Mouse (Mus musculus): ENCODE results near the gene 3100002H09Rik. TPM values are rescaled to one million over a fixed set of nuclear protein-coding genes. Genes with fewer than 3 reads are reported as not detected.
A peak's percentile ranks its signal among the peaks of the same experiment; 100 is the strongest.

Gene 3100002H09Rik
- polyA plus RNA-seq, 1 experiment from 2014 or later: not detected

- no peaks in the 10 kb centered on the region for H3K36me3 ChIP-seq (ENCODE audit: control insufficient read depth, insufficient read depth, low read length)
- no peak overlapping the region for H3K27ac ChIP-seq (replicated peaks; ENCODE audit: low read depth, low read length)
- H3K9ac ChIP-seq (ENCODE audit: low read length): no peak overlapping the region
- H3K4me2 ChIP-seq (ENCODE audit: low read depth, severe bottlenecking): no peak overlapping the region
- no peaks in the 10 kb centered on the region for H3K9me3 ChIP-seq (ENCODE audit: control insufficient read depth, low read length)
- H3K27me3 ChIP-seq (ENCODE audit: control insufficient read depth, insufficient read depth, low read length): peaks cover 10% of the 10 kb centered on the region
- no peak overlapping the region for H3K4me3 ChIP-seq (ENCODE audit: low read depth, low read length)
- no peaks in the 10 kb centered on the region for H3K4me1 ChIP-seq (ENCODE audit: control insufficient read depth, insufficient read depth, low read length)
- DNase-seq (ENCODE audit: low spot score) (no peak), ATAC-seq (ENCODE audit: insufficient number of reproducible peaks, low FRiP score, low TSS enrichment, low read depth) (no peak)
- WGBS: 62% methylated on average over 8 of the region's 8 CpGs
Observed at GRCm38 (mm10) chr4:124607166-124607565, 3.4 kb downstream of the 3100002H09Rik start.

GRCm38 (mm10) chr4:124606180-124606579, 4.4 kb downstream of the 3100002H09Rik start:
- Histone ChIP-seq H3K27ac (replicated peaks; ENCODE audit: low read depth, low read length) (no peak overlapping the region), H3K27me3 (ENCODE audit: control insufficient read depth, insufficient read depth, low read length) (peaks cover 10% of the 10 kb centered on the region), H3K4me1 (ENCODE audit: control insufficient read depth, insufficient read depth, low read length) (no peaks in the 10 kb centered on the region), H3K4me3 (ENCODE audit: low read depth, low read length) (no peak overlapping the region), H3K36me3 (ENCODE audit: control insufficient read depth, insufficient read depth, low read length) (no peaks in the 10 kb centered on the region), H3K9me3 (ENCODE audit: control insufficient read depth, low read length) (no peaks in the 10 kb centered on the region), H3K4me2 (ENCODE audit: low read depth, severe bottlenecking) (no peak overlapping the region), H3K9ac (ENCODE audit: low read length) (no peak overlapping the region)
- ATAC-seq (ENCODE audit: insufficient number of reproducible peaks, low FRiP score, low TSS enrichment, low read depth): 0 out of 2 replicates have a peak, but pooled peaks have one; percentile 47
- 86% methylated on average over 3 of the region's 3 CpGs for WGBS
- DNase-seq (ENCODE audit: low spot score): no peak

- Histone ChIP-seq H3K36me3 (ENCODE audit: control insufficient read depth, insufficient read depth, low read length) (no peaks in the 10 kb centered on the region), H3K4me1 (ENCODE audit: control insufficient read depth, insufficient read depth, low read length) (no peaks in the 10 kb centered on the region), H3K9me3 (ENCODE audit: control insufficient read depth, low read length) (no peaks in the 10 kb centered on the region), H3K9ac (ENCODE audit: low read length) (no peak overlapping the region), H3K4me2 (ENCODE audit: low read depth, severe bottlenecking) (no peak overlapping the region), H3K27me3 (ENCODE audit: control insufficient read depth, insufficient read depth, low read length) (peaks cover 10% of the 10 kb centered on the region), H3K4me3 (ENCODE audit: low read depth, low read length) (no peak overlapping the region), H3K27ac (replicated peaks; ENCODE audit: low read depth, low read length) (no peak overlapping the region)
- 51% methylated on average over 5 of the region's 5 CpGs for WGBS
- ATAC-seq (ENCODE audit: insufficient number of reproducible peaks, low FRiP score, low TSS enrichment, low read depth) (no peak), DNase-seq (ENCODE audit: low spot score) (no peak)
Observed at GRCm38 (mm10) chr4:124605255-124605654, 5.3 kb downstream of the 3100002H09Rik start.

GRCm38 (mm10) chr4:124603712-124604111, 6.9 kb downstream of the 3100002H09Rik start:
- H3K27ac ChIP-seq (replicated peaks; ENCODE audit: low read depth, low read length): no peak overlapping the region
- peaks cover 10% of the 10 kb centered on the region for H3K27me3 ChIP-seq (ENCODE audit: control insufficient read depth, insufficient read depth, low read length)
- H3K9me3 ChIP-seq (ENCODE audit: control insufficient read depth, low read length): no peaks in the 10 kb centered on the region
- H3K36me3 ChIP-seq (ENCODE audit: control insufficient read depth, insufficient read depth, low read length): no peaks in the 10 kb centered on the region
- ATAC-seq (ENCODE audit: insufficient number of reproducible peaks, low FRiP score, low TSS enrichment, low read depth) (no peak), DNase-seq (ENCODE audit: low spot score) (no peak)
- no peak overlapping the region for H3K4me2 ChIP-seq (ENCODE audit: low read depth, severe bottlenecking)
- no peak overlapping the region for H3K4me3 ChIP-seq (ENCODE audit: low read depth, low read length)
- 13% methylated on average over 9 of the region's 9 CpGs for WGBS
- no peak overlapping the region for H3K9ac ChIP-seq (ENCODE audit: low read length)
- no peaks in the 10 kb centered on the region for H3K4me1 ChIP-seq (ENCODE audit: control insufficient read depth, insufficient read depth, low read length)

- Histone ChIP-seq H3K36me3 (ENCODE audit: control insufficient read depth, insufficient read depth, low read length) (no peaks in the 10 kb centered on the region), H3K4me1 (ENCODE audit: control insufficient read depth, insufficient read depth, low read length) (no peaks in the 10 kb centered on the region), H3K9ac (ENCODE audit: low read length) (no peak overlapping the region), H3K27me3 (ENCODE audit: control insufficient read depth, insufficient read depth, low read length) (peaks cover 8% of the 10 kb centered on the region; the same call in 1 of the 2 replicates), H3K4me3 (ENCODE audit: low read depth, low read length) (no peak overlapping the region), H3K4me2 (ENCODE audit: low read depth, severe bottlenecking) (no peak overlapping the region), H3K27ac (replicated peaks; ENCODE audit: low read depth, low read length) (no peak overlapping the region), H3K9me3 (ENCODE audit: control insufficient read depth, low read length) (no peaks in the 10 kb centered on the region)
- 77% methylated on average over 9 of the region's 9 CpGs for WGBS
- no peak for DNase-seq (ENCODE audit: low spot score)
- no peak for ATAC-seq (ENCODE audit: insufficient number of reproducible peaks, low FRiP score, low TSS enrichment, low read depth)
Observed at GRCm38 (mm10) chr4:124595929-124596328, 14.7 kb downstream of the 3100002H09Rik start.

GRCm38 (mm10) chr4:124594933-124595332, 15.7 kb downstream of the 3100002H09Rik start:
- H3K9me3 ChIP-seq (ENCODE audit: control insufficient read depth, low read length): no peaks in the 10 kb centered on the region
- H3K9ac ChIP-seq (ENCODE audit: low read length): no peak overlapping the region
- DNase-seq (ENCODE audit: low spot score) (no peak), ATAC-seq (ENCODE audit: insufficient number of reproducible peaks, low FRiP score, low TSS enrichment, low read depth) (no peak)
- H3K4me2 ChIP-seq (ENCODE audit: low read depth, severe bottlenecking): no peak overlapping the region
- H3K4me3 ChIP-seq (ENCODE audit: low read depth, low read length): no peak overlapping the region
- peaks cover 8% of the 10 kb centered on the region; the same call in 1 of the 2 replicates for H3K27me3 ChIP-seq (ENCODE audit: control insufficient read depth, insufficient read depth, low read length)
- H3K27ac ChIP-seq (replicated peaks; ENCODE audit: low read depth, low read length): no peak overlapping the region
- no peaks in the 10 kb centered on the region for H3K36me3 ChIP-seq (ENCODE audit: control insufficient read depth, insufficient read depth, low read length)
- 38% methylated on average over 13 of the region's 13 CpGs for WGBS
- no peaks in the 10 kb centered on the region for H3K4me1 ChIP-seq (ENCODE audit: control insufficient read depth, insufficient read depth, low read length)

- 63% methylated on average over 9 of the region's 9 CpGs for WGBS
- no peak overlapping the region for H3K4me2 ChIP-seq (ENCODE audit: low read depth, severe bottlenecking)
- ATAC-seq (ENCODE audit: insufficient number of reproducible peaks, low FRiP score, low TSS enrichment, low read depth) (no peak), DNase-seq (ENCODE audit: low spot score) (no peak)
- H3K27ac ChIP-seq (replicated peaks; ENCODE audit: low read depth, low read length): no peak overlapping the region
- H3K36me3 ChIP-seq (ENCODE audit: control insufficient read depth, insufficient read depth, low read length): no peaks in the 10 kb centered on the region
- H3K27me3 ChIP-seq (ENCODE audit: control insufficient read depth, insufficient read depth, low read length): peaks cover 8% of the 10 kb centered on the region; the same call in 1 of the 2 replicates
- no peaks in the 10 kb centered on the region for H3K4me1 ChIP-seq (ENCODE audit: control insufficient read depth, insufficient read depth, low read length)
- H3K9me3 ChIP-seq (ENCODE audit: control insufficient read depth, low read length): no peaks in the 10 kb centered on the region
- H3K9ac ChIP-seq (ENCODE audit: low read length): no peak overlapping the region
- no peak overlapping the region for H3K4me3 ChIP-seq (ENCODE audit: low read depth, low read length)
Observed at GRCm38 (mm10) chr4:124593691-124594090, 16.9 kb downstream of the 3100002H09Rik start.

- H3K9ac ChIP-seq (ENCODE audit: low read length): no peak overlapping the region
- no peak overlapping the region for H3K4me2 ChIP-seq (ENCODE audit: low read depth, severe bottlenecking)
- H3K9me3 ChIP-seq (ENCODE audit: control insufficient read depth, low read length): no peaks in the 10 kb centered on the region
- H3K27me3 ChIP-seq (ENCODE audit: control insufficient read depth, insufficient read depth, low read length): peaks cover 8% of the 10 kb centered on the region; the same call in 1 of the 2 replicates
- H3K4me3 ChIP-seq (ENCODE audit: low read depth, low read length): no peak overlapping the region
- H3K27ac ChIP-seq (replicated peaks; ENCODE audit: low read depth, low read length): no peak overlapping the region
- ATAC-seq (ENCODE audit: insufficient number of reproducible peaks, low FRiP score, low TSS enrichment, low read depth) (no peak), DNase-seq (ENCODE audit: low spot score) (no peak)
- no peaks in the 10 kb centered on the region for H3K4me1 ChIP-seq (ENCODE audit: control insufficient read depth, insufficient read depth, low read length)
- no peaks in the 10 kb centered on the region for H3K36me3 ChIP-seq (ENCODE audit: control insufficient read depth, insufficient read depth, low read length)
Observed at GRCm38 (mm10) chr4:124593210-124593609, 17.4 kb downstream of the 3100002H09Rik start.

GRCm38 (mm10) chr4:124592241-124592640, 18.4 kb downstream of the 3100002H09Rik start:
- peaks cover 8% of the 10 kb centered on the region; the same call in 1 of the 2 replicates for H3K27me3 ChIP-seq (ENCODE audit: control insufficient read depth, insufficient read depth, low read length)
- 85% methylated on average over 5 of the region's 5 CpGs for WGBS
- no peak overlapping the region for H3K27ac ChIP-seq (replicated peaks; ENCODE audit: low read depth, low read length)
- no peak for DNase-seq (ENCODE audit: low spot score)
- H3K9me3 ChIP-seq (ENCODE audit: control insufficient read depth, low read length): no peaks in the 10 kb centered on the region
- H3K36me3 ChIP-seq (ENCODE audit: control insufficient read depth, insufficient read depth, low read length): no peaks in the 10 kb centered on the region
- no peaks in the 10 kb centered on the region for H3K4me1 ChIP-seq (ENCODE audit: control insufficient read depth, insufficient read depth, low read length)
- H3K4me2 ChIP-seq (ENCODE audit: low read depth, severe bottlenecking): no peak overlapping the region
- no peak for ATAC-seq (ENCODE audit: insufficient number of reproducible peaks, low FRiP score, low TSS enrichment, low read depth)
- H3K9ac ChIP-seq (ENCODE audit: low read length): no peak overlapping the region
- H3K4me3 ChIP-seq (ENCODE audit: low read depth, low read length): no peak overlapping the region

Measured in limb, embryonic 11.5 days (tissue).